Mouse (Mus musculus) midbrain, postnatal 0 days (tissue): Measurements from ENCODE around the gene Foxp2. TPM values are rescaled to one million over a fixed set of nuclear protein-coding genes. Genes with fewer than 3 reads are reported as not detected.
A peak's percentile ranks its signal among the peaks of the same experiment; 100 is the strongest.

Experiments
- ATAC-seq: fragments of 200-750 bp; cut with Nextera tagmentation; 2 replicates; pipeline ENCODE4 v1.8.0; 2017; ENCODE audit warnings: moderate number of reproducible peaks, mild to moderate bottlenecking, moderate TSS enrichment, moderate library complexity; ENCODE audit not compliant: low FRiP score
- DNase-seq: peaks from one replicate; pipeline ENCODE4 v3.0.0-alpha.2; 2015; ENCODE audit warnings: low spot score
- H3K27ac ChIP-seq: fragments of 300-500 bp; sonication (generic); 2 replicates; pipeline ENCODE4 v1.5.1; 2014; ENCODE audit warnings: low read depth, mild to moderate bottlenecking, low read length, mixed read lengths
- H3K27me3 ChIP-seq: fragments of 300-500 bp; sonication (generic); 2 replicates; pipeline ENCODE4 v1.6.1; 2014; ENCODE audit warnings: low read length, control low read depth, mixed read lengths; ENCODE audit not compliant: insufficient read depth
- H3K36me3 ChIP-seq: fragments of 300-500 bp; sonication (generic); 2 replicates; pipeline ENCODE4 v1.6.1; 2014; ENCODE audit warnings: low read length, control low read depth, mixed read lengths; ENCODE audit not compliant: insufficient read depth
- H3K4me1 ChIP-seq: fragments of 300-500 bp; sonication (generic); 2 replicates; pipeline ENCODE4 v1.6.1; 2014; ENCODE audit warnings: mild to moderate bottlenecking, control low read depth, antibody characterized with exemption, low read length, mixed read lengths; ENCODE audit not compliant: insufficient read depth
- H3K4me2 ChIP-seq: fragments of 300-500 bp; sonication (generic); 2 replicates; pipeline ENCODE4 v1.6.1; 2014; ENCODE audit warnings: low read depth, mild to moderate bottlenecking, low read length, mixed read lengths; ENCODE audit not compliant: poor library complexity, severe bottlenecking
- H3K4me3 ChIP-seq: fragments of 300-500 bp; sonication (generic); 2 replicates; pipeline ENCODE4 v1.5.1; 2014; ENCODE audit warnings: low read depth, mild to moderate bottlenecking, low read length, moderate library complexity
- H3K9ac ChIP-seq: fragments of 300-500 bp; sonication (generic); replicated peaks from 2 replicates; pipeline ENCODE4 v1.6.1; 2014; ENCODE audit warnings: mild to moderate bottlenecking, low read length, moderate library complexity, mixed read lengths; ENCODE audit not compliant: poor library complexity, severe bottlenecking
- H3K9me3 ChIP-seq: fragments of 300-500 bp; sonication (generic); 2 replicates; pipeline ENCODE4 v1.6.1; 2016; ENCODE audit warnings: low read length, control low read depth
- CTCF ChIP-seq: IDR thresholded peaks from 2 replicates; pipeline ENCODE4 v1.5.1; 2016; ENCODE audit warnings: antibody characterized with exemption, mild to moderate bottlenecking
- WGBS: fragments of 180-500 bp; shearing (Covaris S2); extraction: QIAGEN DNeasy Blood & Tissue Kit; methylation state at CpG from one replicate; pipeline ENCODE4 v1.1.7; 2014; 5-methylcytosine and 5-hydroxymethylcytosine counted together
- polyA plus RNA-seq: library from polyadenylated mRNA; unstranded; fragments of >200 nt; fragmentation: Nextera tagmentation; extraction: Ambion mirVana; gene quantifications from 2 replicates; pipeline ENCODE4 v1.2.1, GENCODE M21; 2015
- total RNA-seq: library from RNA; depleted of rRNA; stranded (reverse); fragments of >200 nt; gene quantifications from 2 replicates; pipeline ENCODE4 v1.2.3, GENCODE M21; 2014

Gene Foxp2
- total and polyA plus RNA-seq, 2 experiments from 2014 or later: 71.4 to 103 TPM

GRCm38 (mm10) chr6:15347705-15348104 lies 446.6 kb downstream of the Foxp2 start:
- H3K4me1 ChIP-seq: no peaks in the 10 kb centered on the region
- H3K9ac ChIP-seq: no peak overlapping the region
- no peaks in the 10 kb centered on the region for H3K36me3 ChIP-seq
- H3K4me2 ChIP-seq: no peak overlapping the region
- no peak overlapping the region for H3K4me3 ChIP-seq
- no peaks in the 10 kb centered on the region for H3K9me3 ChIP-seq
- ATAC-seq (no peak), DNase-seq (peak; percentile 21)
- TF ChIP-seq CTCF: no peak
- H3K27me3 ChIP-seq: no peaks in the 10 kb centered on the region
- WGBS: 57% methylated on average over 3 of the region's 3 CpGs
- H3K27ac ChIP-seq: no peak overlapping the region

GRCm38 (mm10) chr6:15355852-15356251 lies 454.7 kb downstream of the Foxp2 start:
- H3K9me3 ChIP-seq: no peaks in the 10 kb centered on the region
- H3K36me3 ChIP-seq: no peaks in the 10 kb centered on the region
- TF ChIP-seq CTCF: peak; percentile 40; the same call in 1 of the 2 replicates
- DNase-seq: no peak
- no peak overlapping the region for H3K4me3 ChIP-seq
- no peak overlapping the region for H3K4me2 ChIP-seq
- no peak for ATAC-seq
- 84% methylated on average over 4 of the region's 4 CpGs for WGBS
- H3K27ac ChIP-seq: no peak overlapping the region
- H3K27me3 ChIP-seq: no peaks in the 10 kb centered on the region
- no peaks in the 10 kb centered on the region for H3K4me1 ChIP-seq
- H3K9ac ChIP-seq: no peak overlapping the region

- 27% methylated on average over 8 of the region's 8 CpGs for WGBS
- H3K9me3 ChIP-seq: no peaks in the 10 kb centered on the region
- no peaks in the 10 kb centered on the region for H3K4me1 ChIP-seq
- no peak overlapping the region for H3K9ac ChIP-seq
- no peaks in the 10 kb centered on the region for H3K27me3 ChIP-seq
- DNase-seq: peak; percentile 5
- TF ChIP-seq CTCF: no peak
- no peak overlapping the region for H3K4me3 ChIP-seq
- H3K36me3 ChIP-seq: no peaks in the 10 kb centered on the region
- ATAC-seq: no peak
- no peak overlapping the region for H3K4me2 ChIP-seq
- H3K27ac ChIP-seq: no peak overlapping the region
Measured at GRCm38 (mm10) chr6:15370281-15370680, 469.1 kb downstream of the Foxp2 start.

GRCm38 (mm10) chr6:15370827-15371226 lies 469.7 kb downstream of the Foxp2 start:
- Histone ChIP-seq H3K4me2 (no peak overlapping the region), H3K27me3 (no peaks in the 10 kb centered on the region), H3K9ac (no peak overlapping the region), H3K36me3 (no peaks in the 10 kb centered on the region), H3K9me3 (no peaks in the 10 kb centered on the region), H3K4me1 (no peaks in the 10 kb centered on the region), H3K4me3 (no peak overlapping the region), H3K27ac (no peak overlapping the region)
- DNase-seq (no peak), ATAC-seq (no peak)
- WGBS: 57% methylated on average over 4 of the region's 4 CpGs
- no peak for TF ChIP-seq CTCF

GRCm38 (mm10) chr6:15373621-15374020 lies 472.5 kb downstream of the Foxp2 start:
- no peak overlapping the region for H3K4me3 ChIP-seq
- no peak overlapping the region for H3K9ac ChIP-seq
- TF ChIP-seq CTCF: no peak
- WGBS: 39% methylated on average over 3 of the region's 3 CpGs
- H3K36me3 ChIP-seq: no peaks in the 10 kb centered on the region
- DNase-seq: peak; percentile 42
- no peaks in the 10 kb centered on the region for H3K27me3 ChIP-seq
- H3K27ac ChIP-seq: no peak overlapping the region
- H3K9me3 ChIP-seq: no peaks in the 10 kb centered on the region
- no peak overlapping the region for H3K4me2 ChIP-seq
- no peak for ATAC-seq
- no peaks in the 10 kb centered on the region for H3K4me1 ChIP-seq

- Histone ChIP-seq H3K4me2 (no peak overlapping the region), H3K4me1 (no peaks in the 10 kb centered on the region), H3K9ac (no peak overlapping the region), H3K36me3 (no peaks in the 10 kb centered on the region), H3K27me3 (no peaks in the 10 kb centered on the region), H3K4me3 (no peak overlapping the region), H3K27ac (no peak overlapping the region), H3K9me3 (no peaks in the 10 kb centered on the region)
- TF ChIP-seq CTCF: no peak
- DNase-seq (no peak), ATAC-seq (no peak)
- WGBS: 32% methylated on average over 5 of the region's 5 CpGs
Measured at GRCm38 (mm10) chr6:15378261-15378660, 477.1 kb downstream of the Foxp2 start.
